Mouse (Mus musculus): ENCODE data around the gene Nxf1. TPM values are rescaled to one million over a fixed set of nuclear protein-coding genes. Genes with fewer than 3 reads are reported as not detected.
A peak's percentile ranks its signal among the peaks of the same experiment; 100 is the strongest.

Nxf1 gene
- polyA plus RNA-seq, 1 experiment from 2014 or later = 230 TPM

- Histone ChIP-seq H3K36me3 (replicated peaks; ENCODE audit: control insufficient read depth, insufficient read depth, low read depth, low read length) (no peaks in the 10 kb centered on the region), H3K4me1 (ENCODE audit: control insufficient read depth, insufficient read depth, low read length) (no peaks in the 10 kb centered on the region), H3K4me2 (ENCODE audit: low read depth, low read length) (peak within 1 kb of the TSS; percentile 70), H3K9ac (replicated peaks; ENCODE audit: low read length) (peak within 1 kb of the TSS; percentile 53), H3K27me3 (ENCODE audit: control insufficient read depth, insufficient read depth, low read length) (no peaks in the 10 kb centered on the region), H3K4me3 (ENCODE audit: low read depth, low read length) (peak within 1 kb of the TSS; percentile 43), H3K9me3 (replicated peaks; ENCODE audit: control insufficient read depth, low read length) (no peaks in the 10 kb centered on the region), H3K27ac (replicated peaks; ENCODE audit: low read depth, low read length) (0 out of 2 replicates have a peak within 1 kb of the TSS, but pooled peaks have one; percentile 48)
- WGBS = under 1% methylated on average over 30 of the region's 30 CpGs
- ATAC-seq (replicated peaks; ENCODE audit: insufficient number of reproducible peaks, low FRiP score, low TSS enrichment, low read depth) (peak; percentile 96), DNase-seq (ENCODE audit: low spot score) (peak; percentile 97)
Observed at GRCm38 (mm10) chr19:8802130-8802821, 45.4 kb downstream of the Nxf1 start, which contains the start of gene Zbtb3. Zbtb3 (plus strand) TSS chr19:8802555.

GRCm38 (mm10) chr19:8803204-8803780 is 46.4 kb downstream of the Nxf1 start:
- Histone ChIP-seq H3K9me3 (replicated peaks; ENCODE audit: control insufficient read depth, low read length) (no peaks in the 10 kb centered on the region), H3K4me1 (ENCODE audit: control insufficient read depth, insufficient read depth, low read length) (no peaks in the 10 kb centered on the region), H3K36me3 (replicated peaks; ENCODE audit: control insufficient read depth, insufficient read depth, low read depth, low read length) (no peaks in the 10 kb centered on the region), H3K27ac (replicated peaks; ENCODE audit: low read depth, low read length) (no peak overlapping the region), H3K9ac (replicated peaks; ENCODE audit: low read length) (peak overlapping the region; percentile 37; the same call in 1 of the 2 replicates), H3K4me3 (ENCODE audit: low read depth, low read length) (peak overlapping the region; percentile 43), H3K27me3 (ENCODE audit: control insufficient read depth, insufficient read depth, low read length) (no peaks in the 10 kb centered on the region), H3K4me2 (ENCODE audit: low read depth, low read length) (no peak overlapping the region)
- DNase-seq (ENCODE audit: low spot score) = no peak
- 91% methylated on average over 9 of the region's 9 CpGs for WGBS
- no peak for ATAC-seq (replicated peaks; ENCODE audit: insufficient number of reproducible peaks, low FRiP score, low TSS enrichment, low read depth)

GRCm38 (mm10) chr19:8803879-8804660 is 47.2 kb downstream of the Nxf1 start:
- Histone ChIP-seq H3K4me2 (ENCODE audit: low read depth, low read length) (no peak overlapping the region), H3K9me3 (replicated peaks; ENCODE audit: control insufficient read depth, low read length) (no peaks in the 10 kb centered on the region), H3K27ac (replicated peaks; ENCODE audit: low read depth, low read length) (no peak overlapping the region), H3K27me3 (ENCODE audit: control insufficient read depth, insufficient read depth, low read length) (no peaks in the 10 kb centered on the region), H3K4me1 (ENCODE audit: control insufficient read depth, insufficient read depth, low read length) (no peaks in the 10 kb centered on the region), H3K36me3 (replicated peaks; ENCODE audit: control insufficient read depth, insufficient read depth, low read depth, low read length) (no peaks in the 10 kb centered on the region), H3K9ac (replicated peaks; ENCODE audit: low read length) (no peak overlapping the region), H3K4me3 (ENCODE audit: low read depth, low read length) (no peak overlapping the region)
- no peak for DNase-seq (ENCODE audit: low spot score)
- no peak for ATAC-seq (replicated peaks; ENCODE audit: insufficient number of reproducible peaks, low FRiP score, low TSS enrichment, low read depth)
- WGBS = 91% methylated on average over 11 of the region's 11 CpGs

- no peaks in the 10 kb centered on the region for H3K4me1 ChIP-seq (ENCODE audit: control insufficient read depth, insufficient read depth, low read length)
- DNase-seq (ENCODE audit: low spot score) (no peak), ATAC-seq (replicated peaks; ENCODE audit: insufficient number of reproducible peaks, low FRiP score, low TSS enrichment, low read depth) (no peak)
- H3K36me3 ChIP-seq (replicated peaks; ENCODE audit: control insufficient read depth, insufficient read depth, low read depth, low read length) = 0 out of 2 replicates have a peak, but pooled peaks cover 2% of the 10 kb centered on the region
- no peak overlapping the region for H3K4me2 ChIP-seq (ENCODE audit: low read depth, low read length)
- H3K27ac ChIP-seq (replicated peaks; ENCODE audit: low read depth, low read length) = no peak overlapping the region
- H3K9me3 ChIP-seq (replicated peaks; ENCODE audit: control insufficient read depth, low read length) = no peaks in the 10 kb centered on the region
- H3K27me3 ChIP-seq (ENCODE audit: control insufficient read depth, insufficient read depth, low read length) = no peaks in the 10 kb centered on the region
- H3K4me3 ChIP-seq (ENCODE audit: low read depth, low read length) = no peak overlapping the region
- 91% methylated on average over 5 of the region's 5 CpGs for WGBS
- no peak overlapping the region for H3K9ac ChIP-seq (replicated peaks; ENCODE audit: low read length)
Observed at GRCm38 (mm10) chr19:8806810-8807209, 49.9 kb downstream of the Nxf1 start.

- DNase-seq (ENCODE audit: low spot score) (no peak), ATAC-seq (replicated peaks; ENCODE audit: insufficient number of reproducible peaks, low FRiP score, low TSS enrichment, low read depth) (no peak)
- Histone ChIP-seq H3K36me3 (replicated peaks; ENCODE audit: control insufficient read depth, insufficient read depth, low read depth, low read length) (peaks cover 11% of the 10 kb centered on the region; the same call in 1 of the 2 replicates), H3K27ac (replicated peaks; ENCODE audit: low read depth, low read length) (no peak overlapping the region), H3K9ac (replicated peaks; ENCODE audit: low read length) (no peak overlapping the region; the same call in 1 of the 2 replicates), H3K4me1 (ENCODE audit: control insufficient read depth, insufficient read depth, low read length) (no peaks in the 10 kb centered on the region; the same call in 1 of the 2 replicates), H3K4me3 (ENCODE audit: low read depth, low read length) (no peak overlapping the region), H3K4me2 (ENCODE audit: low read depth, low read length) (no peak overlapping the region), H3K27me3 (ENCODE audit: control insufficient read depth, insufficient read depth, low read length) (no peaks in the 10 kb centered on the region), H3K9me3 (replicated peaks; ENCODE audit: control insufficient read depth, low read length) (no peaks in the 10 kb centered on the region)
- 83% methylated on average over 11 of the region's 11 CpGs for WGBS
Observed at GRCm38 (mm10) chr19:8815812-8816211, 58.9 kb downstream of the Nxf1 start.

- H3K9ac ChIP-seq (replicated peaks; ENCODE audit: low read length) = peak overlapping the region; percentile 27; the same call in 1 of the 2 replicates
Observed at GRCm38 (mm10) chr19:8817001-8817400, 60.1 kb downstream of the Nxf1 start.

GRCm38 (mm10) chr19:8818301-8818798 is 61.5 kb downstream of the Nxf1 start:
- peaks cover 9% of the 10 kb centered on the region; the same call in 1 of the 2 replicates for H3K36me3 ChIP-seq (replicated peaks; ENCODE audit: control insufficient read depth, insufficient read depth, low read depth, low read length)
- H3K27ac ChIP-seq (replicated peaks; ENCODE audit: low read depth, low read length) = peak overlapping the region; percentile 75; the same call in 1 of the 2 replicates
- H3K9ac ChIP-seq (replicated peaks; ENCODE audit: low read length) = peak overlapping the region; percentile 77
- 34% methylated on average over 14 of the region's 14 CpGs for WGBS
- H3K4me1 ChIP-seq (ENCODE audit: control insufficient read depth, insufficient read depth, low read length) = no peaks in the 10 kb centered on the region; the same call in 1 of the 2 replicates
- H3K4me3 ChIP-seq (ENCODE audit: low read depth, low read length) = peak overlapping the region; percentile 99
- H3K4me2 ChIP-seq (ENCODE audit: low read depth, low read length) = peak overlapping the region; percentile 82
- H3K27me3 ChIP-seq (ENCODE audit: control insufficient read depth, insufficient read depth, low read length) = no peaks in the 10 kb centered on the region
- H3K9me3 ChIP-seq (replicated peaks; ENCODE audit: control insufficient read depth, low read length) = no peaks in the 10 kb centered on the region
- ATAC-seq (replicated peaks; ENCODE audit: insufficient number of reproducible peaks, low FRiP score, low TSS enrichment, low read depth) = no peak
- DNase-seq (ENCODE audit: low spot score) = no peak

More at GRCm38 (mm10) chr19:8817001-8817400, 60.1 kb downstream of the Nxf1 start:
- Histone ChIP-seq H3K27ac (replicated peaks; ENCODE audit: low read depth, low read length) (no peak overlapping the region), H3K9me3 (replicated peaks; ENCODE audit: control insufficient read depth, low read length) (no peaks in the 10 kb centered on the region), H3K27me3 (ENCODE audit: control insufficient read depth, insufficient read depth, low read length) (no peaks in the 10 kb centered on the region), H3K4me2 (ENCODE audit: low read depth, low read length) (peak overlapping the region; percentile 13), H3K4me1 (ENCODE audit: control insufficient read depth, insufficient read depth, low read length) (no peaks in the 10 kb centered on the region; the same call in 1 of the 2 replicates), H3K36me3 (replicated peaks; ENCODE audit: control insufficient read depth, insufficient read depth, low read depth, low read length) (peaks cover 9% of the 10 kb centered on the region; the same call in 1 of the 2 replicates), H3K4me3 (ENCODE audit: low read depth, low read length) (peak overlapping the region; percentile 10; the same call in 1 of the 2 replicates)
- DNase-seq (ENCODE audit: low spot score) = no peak
- no peak for ATAC-seq (replicated peaks; ENCODE audit: insufficient number of reproducible peaks, low FRiP score, low TSS enrichment, low read depth)
- 78% methylated on average over 3 of the region's 3 CpGs for WGBS
